Mouse (Mus musculus): Measurements from ENCODE around the gene Hivep2. TPM values are rescaled to one million over a fixed set of nuclear protein-coding genes. Genes with fewer than 3 reads are reported as not detected.

Gene Hivep2
- total RNA-seq (2017): 39.5 and 50.3 TPM in 2 replicates

GRCm38 (mm10) chr10:13965974-13966829, at the start of gene Hivep2:
Hivep2 (plus strand) TSS chr10:13966075.
- no peak for ATAC-seq (ENCODE audit: extremely low read depth, insufficient number of reproducible peaks, low FRiP score, poor library complexity, severe bottlenecking)

- no peak for ATAC-seq (ENCODE audit: extremely low read depth, insufficient number of reproducible peaks, low FRiP score, poor library complexity, severe bottlenecking)
These were observed 49.1 kb upstream of the Hivep2 start for GRCm38 (mm10) chr10:13916645-13917342.

GRCm38 (mm10) chr10:13921641-13922385, 44.1 kb upstream of the Hivep2 start:
- no peak for ATAC-seq (ENCODE audit: extremely low read depth, insufficient number of reproducible peaks, low FRiP score, poor library complexity, severe bottlenecking)

- ATAC-seq (ENCODE audit: extremely low read depth, insufficient number of reproducible peaks, low FRiP score, poor library complexity, severe bottlenecking): no peak
These were observed 36.6 kb upstream of the Hivep2 start for GRCm38 (mm10) chr10:13929306-13929705.

GRCm38 (mm10) chr10:13932147-13932546, 33.7 kb upstream of the Hivep2 start:
- no peak for ATAC-seq (ENCODE audit: extremely low read depth, insufficient number of reproducible peaks, low FRiP score, poor library complexity, severe bottlenecking)

- no peak for ATAC-seq (ENCODE audit: extremely low read depth, insufficient number of reproducible peaks, low FRiP score, poor library complexity, severe bottlenecking)
These were observed 32.6 kb upstream of the Hivep2 start for GRCm38 (mm10) chr10:13933320-13933719.

- no peak for ATAC-seq (ENCODE audit: extremely low read depth, insufficient number of reproducible peaks, low FRiP score, poor library complexity, severe bottlenecking)
These were observed 30.2 kb upstream of the Hivep2 start for GRCm38 (mm10) chr10:13935646-13936045.

- ATAC-seq (ENCODE audit: extremely low read depth, insufficient number of reproducible peaks, low FRiP score, poor library complexity, severe bottlenecking): no peak
These were observed 24.5 kb upstream of the Hivep2 start for GRCm38 (mm10) chr10:13941406-13941805.

GRCm38 (mm10) chr10:13943706-13944105, 22.2 kb upstream of the Hivep2 start:
- ATAC-seq (ENCODE audit: extremely low read depth, insufficient number of reproducible peaks, low FRiP score, poor library complexity, severe bottlenecking): no peak

- ATAC-seq (ENCODE audit: extremely low read depth, insufficient number of reproducible peaks, low FRiP score, poor library complexity, severe bottlenecking): peak; percentile 96
These were observed 19.4 kb upstream of the Hivep2 start for GRCm38 (mm10) chr10:13946498-13946897.

- no peak for ATAC-seq (ENCODE audit: extremely low read depth, insufficient number of reproducible peaks, low FRiP score, poor library complexity, severe bottlenecking)
These were observed 2.9 kb upstream of the Hivep2 start for GRCm38 (mm10) chr10:13962965-13963364.

GRCm38 (mm10) chr10:13963908-13964500, 1.9 kb upstream of the Hivep2 start:
- no peak for ATAC-seq (ENCODE audit: extremely low read depth, insufficient number of reproducible peaks, low FRiP score, poor library complexity, severe bottlenecking)

- ATAC-seq (ENCODE audit: extremely low read depth, insufficient number of reproducible peaks, low FRiP score, poor library complexity, severe bottlenecking): peak; percentile 60
These were observed 1.2 kb upstream of the Hivep2 start for GRCm38 (mm10) chr10:13964501-13965281.

GRCm38 (mm10) chr10:13965316-13965973, 430 bp upstream of the Hivep2 start:
- peak; percentile 25; the same call in 1 of the 2 replicates for ATAC-seq (ENCODE audit: extremely low read depth, insufficient number of reproducible peaks, low FRiP score, poor library complexity, severe bottlenecking)

GRCm38 (mm10) chr10:13966830-13967450, 1.1 kb downstream of the Hivep2 start:
- no peak for ATAC-seq (ENCODE audit: extremely low read depth, insufficient number of reproducible peaks, low FRiP score, poor library complexity, severe bottlenecking)

- peak; percentile 14; the same call in 1 of the 2 replicates for ATAC-seq (ENCODE audit: extremely low read depth, insufficient number of reproducible peaks, low FRiP score, poor library complexity, severe bottlenecking)
These were observed 1.8 kb downstream of the Hivep2 start for GRCm38 (mm10) chr10:13967451-13968233.

- no peak for ATAC-seq (ENCODE audit: extremely low read depth, insufficient number of reproducible peaks, low FRiP score, poor library complexity, severe bottlenecking)
These were observed 2.3 kb downstream of the Hivep2 start for GRCm38 (mm10) chr10:13968234-13968555.
